Mouse (Mus musculus): ENCODE measurements around the gene En1. TPM values are rescaled to one million over a fixed set of nuclear protein-coding genes. Genes with fewer than 3 reads are reported as not detected.

Gene En1
- polyA plus RNA-seq, 1 experiment from 2014 or later = not detected

- ATAC-seq (ENCODE audit: low FRiP score, low TSS enrichment) = no peak
- WGBS = 20% methylated on average over 2 of the region's 2 CpGs
- H3K9me3 ChIP-seq (ENCODE audit: control insufficient read depth, low read length) = no peaks in the 10 kb centered on the region
- TF ChIP-seq EP300 (optimal IDR thresholded peaks at IDR 0.05) (no peak), CTCF (IDR thresholded peaks at IDR 0.05; ENCODE audit: low read depth) (no peak)
- no peaks in the 10 kb centered on the region for H3K4me1 ChIP-seq (replicated peaks; ENCODE audit: control insufficient read depth, insufficient read depth)
- no peak overlapping the region for H3K4me3 ChIP-seq (ENCODE audit: low read depth, low read length)
- H3K27ac ChIP-seq (replicated peaks) = no peak overlapping the region
- H3K9ac ChIP-seq (ENCODE audit: low read length) = no peak overlapping the region
- no peaks in the 10 kb centered on the region for H3K36me3 ChIP-seq (ENCODE audit: control insufficient read depth, insufficient read depth, low read length)
- DNase-seq (ENCODE audit: low spot score) = no peak
- H3K27me3 ChIP-seq (ENCODE audit: control insufficient read depth, insufficient read depth, low read length) = no peaks in the 10 kb centered on the region
- no peak overlapping the region for H3K4me2 ChIP-seq (replicated peaks; ENCODE audit: low read depth)
Measured at GRCm38 (mm10) chr1:120585481-120585880, 16.7 kb upstream of the En1 start.

DNA sequence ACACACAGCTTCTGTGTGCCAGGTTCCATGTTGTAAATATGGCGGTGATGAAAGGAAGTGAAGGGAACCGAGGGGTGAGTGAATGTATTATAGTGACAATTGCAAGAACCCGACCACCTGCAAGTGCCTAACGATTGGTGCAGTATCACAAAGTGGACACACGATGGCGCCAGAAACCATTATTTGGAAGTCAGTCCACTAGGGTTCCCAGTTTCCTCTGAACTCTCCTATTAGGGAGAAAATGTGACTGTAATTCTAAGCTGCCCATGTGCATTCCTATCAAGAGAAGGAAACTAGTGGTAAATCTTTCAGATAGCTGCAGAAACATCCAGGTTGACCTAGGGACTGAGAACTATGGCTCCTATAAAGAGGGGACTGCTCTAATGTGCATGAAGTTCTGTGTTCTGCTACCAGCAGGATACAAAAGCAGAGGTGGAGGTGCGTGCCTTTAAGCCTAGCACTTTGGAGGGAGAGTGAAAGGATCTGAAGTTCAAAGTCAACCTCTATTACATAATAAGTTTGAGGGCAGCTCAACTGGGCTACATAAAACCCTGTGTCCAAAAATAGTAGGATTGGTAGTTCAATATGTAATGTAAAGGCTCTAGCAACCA is 15.6 kb upstream of the En1 start:
- Histone ChIP-seq H3K27ac (replicated peaks) (no peak overlapping the region), H3K9ac (ENCODE audit: low read length) (no peak overlapping the region), H3K4me3 (ENCODE audit: low read depth, low read length) (no peak overlapping the region), H3K4me2 (replicated peaks; ENCODE audit: low read depth) (no peak overlapping the region), H3K36me3 (ENCODE audit: control insufficient read depth, insufficient read depth, low read length) (no peaks in the 10 kb centered on the region), H3K9me3 (ENCODE audit: control insufficient read depth, low read length) (no peaks in the 10 kb centered on the region), H3K27me3 (ENCODE audit: control insufficient read depth, insufficient read depth, low read length) (peaks cover 5% of the 10 kb centered on the region; the same call in 1 of the 2 replicates), H3K4me1 (replicated peaks; ENCODE audit: control insufficient read depth, insufficient read depth) (no peaks in the 10 kb centered on the region)
- peak; percentile 63 for DNase-seq (ENCODE audit: low spot score)
- ATAC-seq (ENCODE audit: low FRiP score, low TSS enrichment) = no peak
- TF ChIP-seq EP300 (optimal IDR thresholded peaks at IDR 0.05) (no peak), CTCF (IDR thresholded peaks at IDR 0.05; ENCODE audit: low read depth) (peak; percentile 95)
- WGBS = 10% methylated on average over 7 of the region's 7 CpGs

GRCm38 (mm10) chr1:120587431-120587830 is 14.8 kb upstream of the En1 start:
- H3K27ac ChIP-seq (replicated peaks) = no peak overlapping the region
- no peak overlapping the region for H3K4me2 ChIP-seq (replicated peaks; ENCODE audit: low read depth)
- H3K4me3 ChIP-seq (ENCODE audit: low read depth, low read length) = no peak overlapping the region
- 51% methylated on average over 9 of the region's 12 CpGs for WGBS
- no peaks in the 10 kb centered on the region for H3K4me1 ChIP-seq (replicated peaks; ENCODE audit: control insufficient read depth, insufficient read depth)
- DNase-seq (ENCODE audit: low spot score) = peak; percentile 11
- peaks cover 5% of the 10 kb centered on the region; the same call in 1 of the 2 replicates for H3K27me3 ChIP-seq (ENCODE audit: control insufficient read depth, insufficient read depth, low read length)
- H3K9me3 ChIP-seq (ENCODE audit: control insufficient read depth, low read length) = no peaks in the 10 kb centered on the region
- H3K9ac ChIP-seq (ENCODE audit: low read length) = no peak overlapping the region
- H3K36me3 ChIP-seq (ENCODE audit: control insufficient read depth, insufficient read depth, low read length) = no peaks in the 10 kb centered on the region
- TF ChIP-seq EP300 (optimal IDR thresholded peaks at IDR 0.05) (no peak), CTCF (IDR thresholded peaks at IDR 0.05; ENCODE audit: low read depth) (no peak)
- no peak for ATAC-seq (ENCODE audit: low FRiP score, low TSS enrichment)

DNA sequence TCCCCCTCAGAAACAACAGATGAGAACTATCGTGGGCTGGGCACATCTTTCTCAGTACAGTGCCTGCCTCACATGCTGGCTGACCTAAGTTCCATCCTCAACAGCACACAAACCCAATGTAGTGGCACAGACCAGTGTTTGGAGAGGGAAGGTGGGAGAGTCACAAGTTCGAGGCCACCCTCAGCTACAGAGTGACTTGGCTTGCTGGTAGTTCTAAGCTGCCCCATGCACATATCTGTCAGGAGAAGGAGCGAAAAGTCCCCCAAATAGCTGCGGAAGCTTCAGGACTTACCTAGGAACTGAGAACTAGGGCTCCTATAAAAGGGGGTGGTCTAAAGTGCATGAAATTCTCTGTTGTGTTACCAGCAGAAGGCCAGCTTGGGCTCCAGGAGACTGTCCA is 14.3 kb upstream of the En1 start:
- Histone ChIP-seq H3K27ac (replicated peaks) (no peak overlapping the region), H3K36me3 (ENCODE audit: control insufficient read depth, insufficient read depth, low read length) (no peaks in the 10 kb centered on the region), H3K9me3 (ENCODE audit: control insufficient read depth, low read length) (no peaks in the 10 kb centered on the region), H3K4me3 (ENCODE audit: low read depth, low read length) (no peak overlapping the region), H3K9ac (ENCODE audit: low read length) (no peak overlapping the region), H3K27me3 (ENCODE audit: control insufficient read depth, insufficient read depth, low read length) (peaks cover 5% of the 10 kb centered on the region; the same call in 1 of the 2 replicates), H3K4me2 (replicated peaks; ENCODE audit: low read depth) (no peak overlapping the region), H3K4me1 (replicated peaks; ENCODE audit: control insufficient read depth, insufficient read depth) (no peaks in the 10 kb centered on the region)
- DNase-seq (ENCODE audit: low spot score) (peak; percentile 10), ATAC-seq (ENCODE audit: low FRiP score, low TSS enrichment) (no peak)
- 76% methylated on average over 4 of the region's 4 CpGs for WGBS
- TF ChIP-seq EP300 (optimal IDR thresholded peaks at IDR 0.05) (no peak), CTCF (IDR thresholded peaks at IDR 0.05; ENCODE audit: low read depth) (no peak)

- Histone ChIP-seq H3K9me3 (ENCODE audit: control insufficient read depth, low read length) (no peaks in the 10 kb centered on the region), H3K36me3 (ENCODE audit: control insufficient read depth, insufficient read depth, low read length) (no peaks in the 10 kb centered on the region), H3K4me1 (replicated peaks; ENCODE audit: control insufficient read depth, insufficient read depth) (no peaks in the 10 kb centered on the region), H3K9ac (ENCODE audit: low read length) (no peak overlapping the region), H3K27ac (replicated peaks) (no peak overlapping the region), H3K27me3 (ENCODE audit: control insufficient read depth, insufficient read depth, low read length) (peaks cover 5% of the 10 kb centered on the region; the same call in 1 of the 2 replicates), H3K4me2 (replicated peaks; ENCODE audit: low read depth) (no peak overlapping the region), H3K4me3 (ENCODE audit: low read depth, low read length) (no peak overlapping the region)
- TF ChIP-seq CTCF (IDR thresholded peaks at IDR 0.05; ENCODE audit: low read depth) = no peak
- TF ChIP-seq EP300 (optimal IDR thresholded peaks at IDR 0.05) = no peak
- DNase-seq (ENCODE audit: low spot score) (peak; percentile 11), ATAC-seq (ENCODE audit: low FRiP score, low TSS enrichment) (no peak)
- 68% methylated on average over 6 of the region's 6 CpGs for WGBS
Measured at GRCm38 (mm10) chr1:120588362-120589027, 13.7 kb upstream of the En1 start.

DNA sequence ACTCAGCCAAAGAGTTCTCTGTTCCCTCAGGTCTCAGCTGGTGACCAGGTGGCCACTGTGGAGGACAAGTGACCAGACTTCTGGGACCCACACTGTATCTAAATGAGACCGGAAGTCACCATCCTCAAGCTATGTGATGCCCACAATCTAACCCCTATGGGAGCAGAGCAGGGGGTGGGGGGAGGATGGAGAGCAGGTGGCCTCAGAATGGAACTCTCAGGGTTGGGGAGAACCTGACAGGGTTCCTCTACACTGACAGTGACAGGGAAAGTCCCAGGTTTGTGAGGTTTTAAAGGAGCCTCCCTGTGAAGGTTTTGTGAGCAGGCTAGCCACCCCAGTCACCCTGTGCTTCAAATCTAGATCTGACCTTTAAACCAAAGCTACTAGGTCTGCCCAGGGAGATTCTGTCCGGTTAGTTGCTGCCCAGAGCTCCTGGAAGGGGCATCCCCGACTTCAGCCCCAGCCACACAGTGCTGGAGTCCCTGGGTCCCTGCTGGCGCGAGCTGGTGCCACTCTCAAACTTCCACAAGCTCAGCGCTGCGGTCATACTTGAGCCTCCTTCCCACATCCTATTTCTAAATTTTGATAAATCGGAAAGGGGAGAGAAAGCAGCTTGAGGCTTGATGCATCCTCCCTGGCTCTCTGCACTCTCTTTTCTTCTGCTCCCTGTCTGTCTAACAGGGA is 8.8 kb upstream of the En1 start:
- no peaks in the 10 kb centered on the region for H3K9me3 ChIP-seq (ENCODE audit: control insufficient read depth, low read length)
- no peak overlapping the region for H3K4me3 ChIP-seq (ENCODE audit: low read depth, low read length)
- H3K4me1 ChIP-seq (replicated peaks; ENCODE audit: control insufficient read depth, insufficient read depth) = no peaks in the 10 kb centered on the region
- no peak for TF ChIP-seq CTCF (IDR thresholded peaks at IDR 0.05; ENCODE audit: low read depth)
- no peak for TF ChIP-seq EP300 (optimal IDR thresholded peaks at IDR 0.05)
- 11% methylated on average over 8 of the region's 8 CpGs for WGBS
- no peak overlapping the region for H3K27ac ChIP-seq (replicated peaks)
- H3K27me3 ChIP-seq (ENCODE audit: control insufficient read depth, insufficient read depth, low read length) = peaks cover 28% of the 10 kb centered on the region
- no peak overlapping the region for H3K9ac ChIP-seq (ENCODE audit: low read length)
- DNase-seq (ENCODE audit: low spot score) (no peak), ATAC-seq (ENCODE audit: low FRiP score, low TSS enrichment) (no peak)
- H3K36me3 ChIP-seq (ENCODE audit: control insufficient read depth, insufficient read depth, low read length) = no peaks in the 10 kb centered on the region
- H3K4me2 ChIP-seq (replicated peaks; ENCODE audit: low read depth) = no peak overlapping the region
